Mouse (Mus musculus): ENCODE data around the gene Znrd1. TPM values are rescaled to one million over a fixed set of nuclear protein-coding genes. Genes with fewer than 3 reads are reported as not detected.
"Not testable (repeated sequence)": the region's sequence is repeated elsewhere in the genome, so short reads cannot be mapped to it uniquely, and the experiment has no call there.

Gene Znrd1
- 10 to 100 TPM; 30.6 to 31.6 TPM for total RNA-seq (2021)
- long read RNA-seq, experiment 1, partial matches to known transcripts, result 2 of 10 reads
- long read RNA-seq, experiment 1, other reads (novel, unspliced or antisense), result 0 of 10 reads
- long read RNA-seq, experiment 2, partial matches to known transcripts, result 0 of 5 reads
- long read RNA-seq, experiment 2, other reads (novel, unspliced or antisense), result 0 of 5 reads

DNA sequence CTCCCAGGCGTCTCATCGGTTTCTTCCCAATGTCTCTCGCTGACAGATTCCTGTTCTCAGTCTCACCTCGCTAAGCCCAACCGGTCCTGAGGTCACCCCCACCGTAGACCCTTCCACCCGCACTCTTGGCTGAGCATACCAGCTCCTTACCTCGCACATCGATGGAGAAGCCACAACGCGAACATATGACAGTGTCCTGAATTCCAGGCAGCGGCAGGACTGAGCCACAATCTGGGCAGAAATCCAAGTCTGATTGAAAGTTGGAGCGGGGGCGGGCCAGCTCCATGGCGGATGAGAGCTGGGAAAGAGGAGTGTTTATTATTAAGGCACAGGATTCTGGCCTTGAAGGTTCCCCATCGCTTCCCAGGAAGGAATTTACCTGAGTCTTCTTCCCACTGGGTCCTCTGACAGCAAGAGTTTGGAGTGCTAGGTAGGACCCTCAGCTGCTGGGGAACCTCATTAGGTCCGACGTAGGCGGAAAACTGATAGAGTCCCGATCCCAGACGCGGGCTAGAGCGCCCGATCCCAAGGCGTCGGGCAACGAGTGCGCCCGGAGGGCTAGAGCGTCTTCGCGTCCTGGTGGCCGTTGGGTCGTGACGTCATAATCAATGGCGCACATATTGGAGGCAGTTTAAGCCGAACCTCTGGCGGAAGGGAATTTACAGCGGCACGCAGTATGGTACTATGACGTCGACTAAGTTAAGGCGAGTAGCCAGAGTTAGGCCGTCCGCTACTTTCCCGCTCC, at the start of gene Znrd1, which contains the start of gene Znrd1as:
Znrd1 (minus strand) TSS at position 561 of the 745 bp plus-strand sequence.
Znrd1as (plus strand) TSS at position 594 of the 745 bp plus-strand sequence.
- Histone ChIP-seq H3K4me3 (peak within 1 kb of the TSS; percentile 94), H3K27ac (peak within 1 kb of the TSS; percentile 88)
- TF ChIP-seq CTCF (IDR thresholded peaks at IDR 0.05), result no peak
- intact Hi-C loops (cut with DNase I), result loop anchor here (1.0 to 5.0 kb wide), 4 partner anchors 16 to 121 kb away; partner anchors contain the start of genes Rnf39 and Trim26
- DNase-seq (ENCODE audit: extremely low spot score in 1 of 2, low spot score in 2 of 2), result peak; percentile 94 to 95

DNA sequence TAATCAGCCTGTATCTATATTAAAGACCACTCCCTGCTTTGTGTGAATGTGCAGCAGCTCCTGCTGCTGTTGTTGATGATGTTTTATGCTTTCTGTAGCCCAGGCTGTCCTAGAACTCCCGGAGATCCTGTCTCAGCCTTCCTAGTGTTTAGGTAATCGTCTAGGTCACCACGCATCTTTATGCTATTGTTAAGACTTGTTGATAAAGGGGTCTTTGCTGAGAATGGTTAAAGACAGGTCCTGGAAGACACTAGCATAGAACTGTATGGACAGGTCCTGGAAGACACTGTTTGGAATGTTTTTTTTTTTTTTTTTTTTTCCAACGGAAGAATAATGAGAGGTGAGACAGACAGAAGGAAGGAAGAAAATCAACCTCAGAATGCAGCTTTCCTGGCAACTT, 45.0 kb upstream of the Znrd1 start:
- H3K27ac ChIP-seq, result no peak overlapping the region
- DNase-seq (ENCODE audit: extremely low spot score in 1 of 2, low spot score in 2 of 2), result no peak
- peak overlapping the region; percentile 65 for H3K4me3 ChIP-seq
- TF ChIP-seq CTCF (IDR thresholded peaks at IDR 0.05), result no peak
- intact Hi-C loops (cut with DNase I), result no loop called here

DNA sequence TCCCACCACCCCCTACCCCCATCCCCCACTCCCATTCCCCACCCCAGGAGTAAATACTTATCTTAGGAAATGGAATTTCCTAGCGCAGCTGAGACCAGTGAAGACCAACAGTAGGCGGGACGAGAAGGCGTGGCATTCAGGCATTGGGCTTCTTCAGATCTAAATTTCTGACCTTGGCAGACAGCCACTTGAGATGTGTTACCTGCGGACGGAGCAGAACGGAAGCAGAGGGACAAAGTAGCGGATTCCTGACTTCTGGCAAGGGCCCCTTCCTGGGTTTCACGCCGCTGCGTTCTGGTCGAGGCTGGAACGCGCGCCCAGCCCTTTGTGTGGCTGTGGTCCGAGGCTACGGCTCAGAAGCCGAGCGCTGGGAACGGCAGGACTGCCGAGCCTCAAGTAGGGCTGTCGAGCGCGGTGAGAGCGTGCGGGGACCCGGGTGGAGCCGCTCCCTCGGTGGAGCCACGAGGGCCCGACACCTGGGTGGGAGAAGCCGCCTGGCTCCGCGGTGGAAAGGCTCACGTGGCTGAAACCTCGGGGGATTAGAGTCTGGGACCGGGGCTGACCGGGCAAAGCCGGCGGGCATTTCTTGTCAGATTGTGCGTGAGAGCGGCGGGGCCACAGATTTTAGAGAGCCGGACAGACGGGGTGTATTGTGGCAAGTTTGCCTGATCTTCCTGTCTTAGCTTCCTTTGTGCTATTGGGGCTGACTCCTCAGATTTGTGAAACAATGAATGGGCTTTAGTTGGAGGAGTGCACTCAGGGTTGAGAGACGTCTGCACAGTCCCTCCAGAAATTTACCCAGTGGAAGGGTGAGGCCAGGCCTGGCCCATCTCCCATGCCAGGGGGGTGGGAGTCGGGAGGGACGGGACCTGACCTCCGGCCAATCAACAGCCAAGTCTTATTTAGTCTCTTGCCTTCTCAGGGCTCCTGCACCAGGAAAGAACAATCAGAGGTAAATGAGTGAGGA, 44.3 kb upstream of the Znrd1 start:
- TF ChIP-seq CTCF (IDR thresholded peaks at IDR 0.05), result no peak
- peak overlapping the region; percentile 50 for H3K27ac ChIP-seq
- H3K4me3 ChIP-seq, result peak overlapping the region; percentile 65
- no peak for DNase-seq (ENCODE audit: extremely low spot score in 1 of 2, low spot score in 2 of 2)
- intact Hi-C loops (cut with DNase I), result no loop called here

DNA sequence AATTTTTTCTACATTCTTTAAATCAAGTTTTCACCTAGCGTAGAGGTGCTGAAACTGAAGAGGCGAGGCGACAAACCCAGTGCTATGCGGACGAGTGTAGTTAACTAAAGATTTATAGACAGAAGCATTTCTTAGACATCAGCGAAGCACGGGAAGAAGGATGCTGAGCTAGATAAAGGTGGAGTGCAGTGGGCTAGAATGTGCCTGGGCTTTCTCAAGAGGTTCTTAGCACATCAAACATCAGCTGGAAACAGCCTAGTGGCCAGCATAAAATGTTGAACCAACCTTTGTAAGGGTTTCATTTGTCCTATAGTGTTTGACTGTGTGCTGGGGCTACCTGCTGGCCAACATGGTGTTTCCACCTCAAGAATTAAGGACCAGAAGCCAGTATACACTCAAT, 42.5 kb upstream of the Znrd1 start, which contains the start of gene Zfp57:
Zfp57 (plus strand) TSS at position 301 of the 400 bp plus-strand sequence.
- no peak for TF ChIP-seq CTCF (IDR thresholded peaks at IDR 0.05)
- intact Hi-C loops (cut with DNase I), result no loop called here
- H3K4me3 ChIP-seq, result no peak within 1 kb of the TSS

DNA sequence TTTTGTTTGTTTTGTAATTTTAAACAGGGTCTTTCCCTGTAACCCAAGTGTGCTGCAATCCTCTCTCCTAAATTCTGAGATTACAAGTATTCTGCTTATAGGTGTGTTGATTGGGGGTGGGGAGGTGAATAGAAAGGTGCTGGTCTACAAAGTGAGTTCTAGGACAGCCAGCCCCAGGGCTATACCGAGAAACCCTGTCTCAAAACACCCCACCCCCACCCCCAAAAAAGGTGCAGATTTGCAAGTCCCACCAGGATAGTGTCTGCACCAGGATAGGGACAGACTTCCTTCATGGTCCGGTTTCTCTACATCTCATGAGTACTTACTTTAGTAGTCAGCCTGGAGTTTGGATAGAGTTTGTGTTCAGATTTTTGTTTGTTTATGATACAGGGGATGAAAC, 40.1 kb upstream of the Znrd1 start:
- Histone ChIP-seq H3K27ac (no peak overlapping the region), H3K4me3 (no peak overlapping the region)
- no peak for TF ChIP-seq CTCF (IDR thresholded peaks at IDR 0.05)
- no peak for DNase-seq (ENCODE audit: extremely low spot score in 1 of 2, low spot score in 2 of 2)
- intact Hi-C loops (cut with DNase I), result loop anchor here (5.0 kb wide), 1 partner anchor 41 kb away; the partner anchor contains the start of genes Znrd1 and Znrd1as

More for the DNA sequence above, 42.5 kb upstream of the Znrd1 start, which contains the start of gene Zfp57:
- H3K27ac ChIP-seq, result no peak within 1 kb of the TSS
- DNase-seq (ENCODE audit: extremely low spot score in 1 of 2, low spot score in 2 of 2), result no peak

DNA sequence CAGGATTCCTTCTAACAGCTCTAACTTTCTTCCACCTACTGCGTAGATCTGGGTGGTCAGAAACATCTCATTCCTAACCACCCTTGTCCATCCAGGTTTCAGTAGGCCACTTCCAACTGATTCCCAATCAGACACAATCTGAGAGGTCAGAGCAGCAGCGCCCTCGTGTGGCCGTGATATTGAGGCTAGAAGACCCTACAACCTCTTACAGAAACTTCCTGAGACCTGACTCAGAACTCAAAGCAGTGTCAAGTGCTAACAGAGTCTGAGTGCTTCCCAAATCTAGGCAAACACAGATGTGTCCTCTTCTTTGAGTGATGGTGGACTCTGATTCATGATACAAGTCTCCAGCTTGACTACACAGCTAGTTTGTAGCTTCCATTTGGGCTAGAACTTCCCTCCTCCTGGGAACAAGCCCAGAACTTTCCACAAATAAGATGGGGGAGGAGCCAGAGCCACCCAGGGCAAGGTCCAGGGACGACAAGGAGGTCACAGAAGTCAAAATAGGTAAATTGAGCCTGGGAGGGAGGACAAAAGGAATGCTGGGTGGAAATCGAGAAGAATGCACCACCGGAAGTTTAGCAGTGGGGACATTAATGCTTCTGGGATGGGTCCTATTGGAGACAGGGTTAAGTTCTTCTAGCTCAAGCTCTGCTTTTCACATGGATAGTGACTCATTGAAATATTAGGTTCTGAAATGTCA, 38.8 kb upstream of the Znrd1 start:
- intact Hi-C loops (cut with DNase I), result loop anchor here (2.0 to 5.0 kb wide), 2 partner anchors 40 to 50 kb away; partner anchors contain the start of genes Znrd1 and Znrd1as
- no peak overlapping the region for H3K4me3 ChIP-seq
- peak; percentile 83 for TF ChIP-seq CTCF (IDR thresholded peaks at IDR 0.05)
- H3K27ac ChIP-seq, result no peak overlapping the region
- DNase-seq (ENCODE audit: extremely low spot score in 1 of 2, low spot score in 2 of 2), result peak; percentile 64 to 80

DNA sequence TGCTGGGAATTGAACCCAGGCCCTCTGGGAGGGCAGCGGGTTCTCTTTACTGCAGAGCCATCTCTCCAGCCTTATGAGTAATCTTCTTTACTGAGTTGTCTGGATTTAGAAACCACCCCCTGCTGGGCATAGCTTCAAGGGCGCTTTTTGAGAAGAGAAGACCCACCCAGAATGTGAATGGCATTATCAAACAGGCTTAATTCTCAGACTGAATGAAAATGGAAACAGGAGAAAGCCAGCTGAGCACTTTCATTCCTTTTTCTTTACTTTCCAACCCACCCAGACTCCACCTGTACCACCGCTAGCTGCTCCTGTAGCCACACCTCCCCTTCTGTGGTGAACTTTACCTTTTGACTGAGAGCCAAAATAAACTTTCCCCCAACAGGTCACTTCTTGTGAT, 37.1 kb upstream of the Znrd1 start:
- DNase-seq (ENCODE audit: extremely low spot score in 1 of 2, low spot score in 2 of 2), result no peak
- Histone ChIP-seq H3K27ac (no peak overlapping the region), H3K4me3 (no peak overlapping the region)
- no peak for TF ChIP-seq CTCF (IDR thresholded peaks at IDR 0.05)
- intact Hi-C loops (cut with DNase I), result loop anchor here (2.0 to 5.0 kb wide), 2 partner anchors 38 to 81 kb away; partner anchors contain the start of genes Znrd1 and Znrd1as

DNA sequence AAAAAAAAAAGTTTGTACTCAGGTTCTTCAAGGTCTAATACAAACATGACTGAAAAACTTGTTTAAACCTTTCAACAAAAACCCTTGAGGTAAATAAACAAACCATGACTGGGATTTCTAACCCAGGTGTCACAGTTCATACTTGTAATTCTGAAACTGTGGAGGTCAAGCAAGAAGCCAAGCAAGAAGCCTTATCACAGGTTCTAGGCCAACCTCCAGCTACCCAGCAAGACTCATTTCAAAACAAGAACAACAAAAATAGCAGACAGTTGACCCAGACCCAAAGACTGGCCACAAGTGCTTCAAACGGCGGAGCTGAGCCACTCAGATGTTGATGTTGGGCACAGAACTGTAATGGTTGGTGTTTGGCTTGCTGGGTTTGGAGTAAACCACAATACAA, 36.2 kb upstream of the Znrd1 start:
- intact Hi-C loops (cut with DNase I), result loop anchor here (2.0 kb wide), 1 partner anchor 80 kb away; no protein-coding TSS in a partner anchor

DNA sequence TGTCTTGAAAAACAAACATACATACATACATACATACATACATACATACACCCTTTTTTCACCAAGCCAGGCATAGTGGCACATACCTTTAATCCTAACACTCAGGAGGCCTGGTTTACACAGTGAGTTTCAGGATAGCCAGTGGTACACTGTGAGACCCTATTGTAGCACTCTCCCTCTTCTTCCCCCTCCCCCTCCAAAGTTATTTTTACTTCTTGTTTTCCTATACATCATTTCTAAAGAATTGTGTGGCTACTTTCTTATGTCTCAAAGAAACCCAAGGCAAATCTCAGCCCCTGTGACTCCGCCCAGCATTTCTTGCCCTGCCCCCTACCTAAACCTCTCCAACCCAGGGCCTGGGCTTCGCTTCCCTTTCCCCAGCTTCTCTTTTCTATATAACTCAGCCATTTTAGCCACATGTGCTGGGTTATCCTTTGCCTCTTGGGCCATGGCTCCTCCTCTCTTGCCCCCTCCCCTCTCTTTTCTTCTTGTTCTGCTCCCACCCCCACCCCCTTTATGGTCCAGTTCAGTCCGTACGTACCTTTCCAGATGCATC, 35.5 kb upstream of the Znrd1 start:
- intact Hi-C loops (cut with DNase I), result loop anchor here (2.0 kb wide), 1 partner anchor 79 kb away; no protein-coding TSS in a partner anchor
- no peak for DNase-seq (ENCODE audit: extremely low spot score in 1 of 2, low spot score in 2 of 2)
- Histone ChIP-seq H3K4me3 (no peak overlapping the region), H3K27ac (no peak overlapping the region)
- TF ChIP-seq CTCF (IDR thresholded peaks at IDR 0.05), result no peak

More for the DNA sequence above, 36.2 kb upstream of the Znrd1 start:
- no peak for DNase-seq (ENCODE audit: extremely low spot score in 1 of 2, low spot score in 2 of 2)
- Histone ChIP-seq H3K4me3 (no peak overlapping the region), H3K27ac (no peak overlapping the region)
- TF ChIP-seq CTCF (IDR thresholded peaks at IDR 0.05), result no peak

DNA sequence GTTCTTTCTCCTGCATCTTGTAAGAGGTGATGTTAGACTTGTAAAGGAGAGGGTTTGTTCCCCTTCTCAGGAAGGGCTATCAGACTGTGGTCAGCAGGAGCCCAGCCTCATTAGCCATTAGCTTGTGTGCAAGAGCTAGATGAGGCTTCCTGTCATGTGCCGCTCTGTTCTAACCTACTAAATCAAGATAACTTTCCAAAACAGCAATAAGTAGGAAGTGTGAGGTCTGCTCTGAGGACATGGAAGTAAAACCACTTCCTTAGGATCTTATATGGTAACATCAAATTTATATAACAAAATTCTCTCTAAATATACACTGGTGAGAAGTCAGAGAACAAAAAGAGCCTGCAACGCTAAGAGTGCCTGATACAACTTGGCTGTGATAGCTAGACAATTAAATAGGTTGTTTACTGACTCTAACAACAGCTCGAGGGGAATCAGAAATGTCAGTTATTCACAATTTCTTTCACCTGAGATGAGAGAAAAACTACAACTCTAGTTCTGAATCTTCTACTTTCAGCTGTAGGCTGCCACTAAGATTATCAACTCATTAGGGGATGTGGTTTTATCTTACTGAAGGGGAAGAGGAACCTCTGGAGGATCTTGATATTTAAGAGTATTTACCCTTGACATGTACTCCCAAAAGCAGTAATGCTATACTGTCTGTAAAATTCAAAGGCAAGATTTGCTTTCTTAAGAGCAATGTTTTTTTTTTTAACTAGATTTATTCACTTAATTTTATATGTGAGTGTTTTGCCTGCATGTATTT, 34.2 kb upstream of the Znrd1 start:
- DNase-seq (ENCODE audit: extremely low spot score in 1 of 2, low spot score in 2 of 2), result no peak
- Histone ChIP-seq H3K27ac (peak overlapping the region; percentile 62; the same call in 1 of the 2 replicates), H3K4me3 (no peak overlapping the region)
- intact Hi-C loops (cut with DNase I), result no loop called here
- TF ChIP-seq CTCF (IDR thresholded peaks at IDR 0.05), result no peak

DNA sequence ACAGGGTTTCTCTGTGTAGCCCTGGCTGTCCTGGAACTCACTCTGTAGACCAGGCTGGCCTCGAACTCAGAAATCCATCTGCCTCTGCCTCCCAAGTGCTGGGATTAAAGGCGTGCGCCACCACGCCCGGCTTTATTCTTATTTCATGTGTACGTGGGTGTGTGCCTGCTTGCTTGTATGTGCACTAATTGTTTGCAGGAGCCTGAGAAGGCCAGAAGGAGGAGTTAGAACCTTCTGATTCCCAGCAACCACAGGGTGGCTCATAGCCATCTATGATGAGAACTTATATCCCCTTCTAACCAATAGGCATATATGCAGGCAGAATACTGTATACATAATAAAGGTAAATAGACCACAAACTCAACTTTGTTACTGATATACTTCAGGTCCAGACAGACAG, 32.3 kb upstream of the Znrd1 start:
- intact Hi-C loops (cut with DNase I); DNase-seq (ENCODE audit: extremely low spot score in 1 of 2, low spot score in 2 of 2); H3K4me3 ChIP-seq; H3K27ac ChIP-seq: not testable (repeated sequence)
